Comparison of ENCODE assay signal across 15 mouse cellular contexts in the genomic region with DNA sequence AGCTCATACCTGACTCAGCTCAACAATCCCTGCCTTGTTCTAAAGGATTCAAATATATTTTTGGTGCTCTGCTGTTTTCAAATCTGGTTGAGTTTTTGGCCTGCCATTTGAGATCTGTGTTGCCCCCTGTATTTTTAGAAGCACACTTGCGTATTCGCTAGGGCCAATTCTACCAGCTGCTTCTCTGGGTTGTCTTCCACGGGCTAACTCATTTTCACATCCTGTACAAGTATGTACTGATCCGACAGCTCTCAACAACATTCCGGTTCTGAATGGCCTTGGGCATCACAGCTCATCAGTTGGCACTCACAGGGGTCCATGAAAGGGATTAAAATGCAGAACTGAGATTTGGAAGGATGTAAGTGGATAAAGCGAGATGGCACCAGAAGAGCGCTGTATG.
"Had no signal": no experiment of that assay in that cellular context is flagged by ENCODE, and none has a peak within 500 bp of the region (broad histone marks: within the 10 kb centered on the region; RNA-seq: fewer than 3 reads in every experiment).

No protein-coding gene starts in this region.

- H3K27ac ChIP-seq: lung, embryonic 15.5 days; macrophage; midbrain, embryonic 13.5 days; midbrain, embryonic 15.5 days; neural tube, embryonic 12.5 days; stomach, embryonic 15.5 days; stomach, postnatal 0 days had no signal

- DNase-seq: lung, adult 2 months; lung, postnatal 14 days; lung, postnatal 36 days; right cerebral cortex, postnatal 14 days; thymus, adult 2 months; thymus, postnatal 25 days; thymus, postnatal 4 days had no signal

- H3K4me3 ChIP-seq: lung, embryonic 15.5 days; megakaryocyte, embryonic 14.5 days; midbrain, embryonic 13.5 days; midbrain, embryonic 15.5 days; neural tube, embryonic 12.5 days; stomach, embryonic 15.5 days had no signal
